Mouse (Mus musculus) heart, adult 2 months (tissue): Measurements from ENCODE around the gene Atf1. TPM values are rescaled to one million over a fixed set of nuclear protein-coding genes. Genes with fewer than 3 reads are reported as not detected.

ENCODE experiments used
- DNase-seq, 2 experiments: peaks; one replicate each; pipeline ENCODE4 v3.0.0; 2021
- H3K27ac ChIP-seq: fragments of 200-600 bp; 2 replicates; pipeline ENCODE4 v1.8.1; 2022
- H3K27me3 ChIP-seq: fragments of 200-500 bp; 2 replicates; pipeline ENCODE4 v1.6.1; 2012; ENCODE audit warnings: mild to moderate bottlenecking, low read length, inconsistent platforms, mixed read lengths; ENCODE audit not compliant: control insufficient read depth, insufficient read depth
- H3K36me3 ChIP-seq: fragments of 200-500 bp; 2 replicates; pipeline ENCODE4 v1.6.1; 2012; ENCODE audit warnings: low read length, inconsistent platforms; ENCODE audit not compliant: control insufficient read depth, insufficient read depth
- H3K4me1 ChIP-seq: fragments of 200-500 bp; 2 replicates; pipeline ENCODE4 v1.6.1; 2011; ENCODE audit warnings: low read length; ENCODE audit not compliant: control insufficient read depth, insufficient read depth
- H3K4me3 ChIP-seq: fragments of 200-600 bp; 2 replicates; pipeline ENCODE4 v1.8.1; 2022
- H3K79me2 ChIP-seq: fragments of 200-500 bp; replicated peaks from 2 replicates; pipeline ENCODE4 v1.6.1; 2012; ENCODE audit warnings: mild to moderate bottlenecking, inconsistent platforms, low read length, moderate library complexity, mixed read lengths; ENCODE audit not compliant: control insufficient read depth, insufficient read depth
- H3K9ac ChIP-seq: fragments of 200-500 bp; 2 replicates; pipeline ENCODE4 v1.6.1; 2012; ENCODE audit warnings: low read depth, mild to moderate bottlenecking, control low read depth, inconsistent platforms, low read length, mixed read lengths
- CTCF ChIP-seq: fragments of 200-600 bp; IDR thresholded peaks from 2 replicates; pipeline ENCODE4 v1.8.1; 2022; ENCODE audit warnings: antibody characterized with exemption, mild to moderate bottlenecking, moderate library complexity
- EP300 ChIP-seq: fragments of 200-500 bp; IDR thresholded peaks from 2 replicates; pipeline ENCODE4 v1.6.1; 2011; ENCODE audit warnings: low read depth, low read length, control low read depth; ENCODE audit not compliant: insufficient read depth
- POLR2A ChIP-seq: fragments of 200-500 bp; IDR thresholded peaks from 2 replicates; pipeline ENCODE4 v1.6.1; 2011; ENCODE audit warnings: mild to moderate bottlenecking, low read depth, low read length, control low read depth; ENCODE audit not compliant: insufficient read depth
- WGBS: fragments of 180-500 bp; shearing (Covaris S2); methylation state at CpG from one replicate; pipeline ENCODE4 v1.1.7; 2018; 5-methylcytosine and 5-hydroxymethylcytosine counted together
- intact Hi-C: fragments of 180-260 bp; cut with DNase I; formaldehyde crosslinking; loops from one replicate; pipeline ENCODE4 v1.15.1; 2025
- long read RNA-seq: library from polyadenylated mRNA; stranded (forward); transcript quantifications from one replicate; pipeline ENCODE4 v2.0.0, GENCODE M21; 2021
- polyA plus RNA-seq: library from polyadenylated mRNA; depleted of rRNA; stranded (reverse); fragments of >200 nt; gene quantifications from 2 replicates; pipeline ENCODE4 v1.2.3, GENCODE M21; 2012; rRNA removed
- total RNA-seq, 2 experiments: library from RNA; stranded (reverse); gene quantifications; 2 replicates each; pipeline ENCODE4 v1.2.3; 2021

Gene Atf1
- total RNA-seq (10 to 100 TPM; 50.7 to 53.9 TPM), polyA plus RNA-seq (54.2 and 59.7 TPM in 2 replicates)
- long read RNA-seq, transcript Atf1-201 (7 exons, 2,365 nt), result major isoform, 6 of 9 reads
- long read RNA-seq, partial matches to known transcripts, result 0 of 9 reads
- long read RNA-seq, other reads (novel, unspliced or antisense), result 3 of 9 reads

- Histone ChIP-seq H3K27ac (peak within 1 kb of the TSS; percentile 100), H3K36me3 (peaks cover 12% of the 10 kb centered on the region), H3K27me3 (no peaks in the 10 kb centered on the region), H3K4me1 (peaks cover 11% of the 10 kb centered on the region), H3K9ac (peak within 1 kb of the TSS; percentile 100), H3K79me2 (peaks cover 1% of the 10 kb centered on the region), H3K4me3 (peak within 1 kb of the TSS; percentile 93)
- WGBS, result 1% methylated on average over 115 of the region's 133 CpGs
- no peak for TF ChIP-seq EP300
- peak; percentile 47 for TF ChIP-seq CTCF
- TF ChIP-seq POLR2A, result peak; percentile 95; the same call in 1 of the 2 replicates
- peak; percentile 94 to 96 for DNase-seq
- intact Hi-C loops, result loop anchor here (5.0 kb wide), 2 partner anchors 101 to 191 kb away; partner anchors contain the start of gene Dip2b
Observed at GRCm38 (mm10) chr15:100227663-100228534, at the start of gene Atf1. Gene Atf1 (plus strand): TSS chr15:100227819.

GRCm38 (mm10) chr15:100178487-100178886 is 49.1 kb upstream of the Atf1 start:
- no peaks in the 10 kb centered on the region for H3K79me2 ChIP-seq
- DNase-seq, result no peak
- no peak for TF ChIP-seq POLR2A
- TF ChIP-seq CTCF, result no peak
- no peak for TF ChIP-seq EP300
- peaks cover 5% of the 10 kb centered on the region; the same call in 1 of the 2 replicates for H3K4me1 ChIP-seq
- H3K27ac ChIP-seq, result no peak overlapping the region; the same call in 1 of the 2 replicates
- H3K4me3 ChIP-seq, result no peak overlapping the region
- intact Hi-C loops, result no loop called here
- no peaks in the 10 kb centered on the region for H3K27me3 ChIP-seq
- H3K36me3 ChIP-seq, result peaks cover 5% of the 10 kb centered on the region; the same call in 1 of the 2 replicates
- 41% methylated on average over 7 of the region's 7 CpGs for WGBS
- H3K9ac ChIP-seq, result no peak overlapping the region

GRCm38 (mm10) chr15:100179685-100180084 is 47.9 kb upstream of the Atf1 start:
- H3K9ac ChIP-seq, result no peak overlapping the region
- H3K36me3 ChIP-seq, result peaks cover 5% of the 10 kb centered on the region; the same call in 1 of the 2 replicates
- H3K27ac ChIP-seq, result no peak overlapping the region
- no peak overlapping the region for H3K4me3 ChIP-seq
- no peak for TF ChIP-seq EP300
- TF ChIP-seq POLR2A, result no peak
- no peak for TF ChIP-seq CTCF
- DNase-seq, result no peak
- intact Hi-C loops, result loop anchor here (5.0 kb wide), 1 partner anchor 157 kb away; no protein-coding TSS in a partner anchor
- no peaks in the 10 kb centered on the region for H3K27me3 ChIP-seq
- H3K4me1 ChIP-seq, result peaks cover 5% of the 10 kb centered on the region; the same call in 1 of the 2 replicates
- WGBS, result 81% methylated on average over 6 of the region's 6 CpGs
- H3K79me2 ChIP-seq, result no peaks in the 10 kb centered on the region

GRCm38 (mm10) chr15:100180221-100180620 is 47.4 kb upstream of the Atf1 start:
- Histone ChIP-seq H3K4me3 (no peak overlapping the region), H3K79me2 (no peaks in the 10 kb centered on the region), H3K27ac (no peak overlapping the region), H3K27me3 (no peaks in the 10 kb centered on the region), H3K4me1 (peaks cover 5% of the 10 kb centered on the region; the same call in 1 of the 2 replicates), H3K36me3 (peaks cover 5% of the 10 kb centered on the region; the same call in 1 of the 2 replicates), H3K9ac (no peak overlapping the region)
- TF ChIP-seq CTCF, result no peak
- TF ChIP-seq EP300, result no peak
- TF ChIP-seq POLR2A, result no peak
- WGBS, result 51% methylated on average over 4 of the region's 4 CpGs
- DNase-seq, result no peak
- intact Hi-C loops, result loop anchor here (5.0 kb wide), 1 partner anchor 158 kb away; no protein-coding TSS in a partner anchor

GRCm38 (mm10) chr15:100181841-100182240 is 45.8 kb upstream of the Atf1 start:
- no peak overlapping the region for H3K4me3 ChIP-seq
- no peak overlapping the region for H3K27ac ChIP-seq
- WGBS, result 91% methylated on average over 10 of the region's 10 CpGs
- intact Hi-C loops, result loop anchor here (5.0 kb wide), 1 partner anchor 160 kb away; no protein-coding TSS in a partner anchor
- TF ChIP-seq EP300 (no peak), CTCF (no peak), POLR2A (no peak)
- H3K4me1 ChIP-seq, result peaks cover 5% of the 10 kb centered on the region; the same call in 1 of the 2 replicates
- no peak overlapping the region for H3K9ac ChIP-seq
- no peaks in the 10 kb centered on the region for H3K79me2 ChIP-seq
- no peak for DNase-seq
- H3K27me3 ChIP-seq, result no peaks in the 10 kb centered on the region
- H3K36me3 ChIP-seq, result peaks cover 5% of the 10 kb centered on the region; the same call in 1 of the 2 replicates
